Mouse (Mus musculus) layer of hippocampus, postnatal 10 days (tissue): ENCODE measurements around the gene Ift27. TPM values are rescaled to one million over a fixed set of nuclear protein-coding genes. Genes with fewer than 3 reads are reported as not detected.

Source experiments
- DNase-seq, 2 experiments: peaks; one replicate each; pipeline ENCODE4 v3.0.0; 2021; ENCODE audit warnings: low spot score in 2 of 2
- total RNA-seq, 2 experiments: library from RNA; stranded (reverse); gene quantifications; 2 replicates each; pipeline ENCODE4 v1.2.3; 2021

The Ift27 gene
- total RNA-seq, 2 experiments from 2014 or later = 28.3 to 31.0 TPM

DNA sequence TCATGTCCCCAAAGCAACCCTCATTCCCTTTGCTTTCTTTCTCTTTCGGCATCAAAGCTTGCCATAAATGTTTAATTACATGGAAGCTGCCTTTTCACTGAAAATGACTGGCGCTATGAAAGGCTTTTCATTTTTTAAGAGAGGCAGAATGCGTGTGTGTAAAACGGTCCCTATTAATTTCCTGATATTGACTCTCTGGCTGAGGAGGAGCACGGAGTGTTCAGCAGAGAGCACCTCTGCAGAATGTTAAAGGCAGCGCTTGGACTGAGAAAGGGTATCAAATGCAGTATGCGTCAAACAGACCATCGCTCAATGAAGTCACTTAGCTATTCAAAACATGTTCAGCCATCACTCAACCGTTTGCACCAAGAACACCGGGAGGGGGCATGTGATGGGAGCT lies 57.0 kb downstream of the Ift27 start:
- DNase-seq = no peak

DNA sequence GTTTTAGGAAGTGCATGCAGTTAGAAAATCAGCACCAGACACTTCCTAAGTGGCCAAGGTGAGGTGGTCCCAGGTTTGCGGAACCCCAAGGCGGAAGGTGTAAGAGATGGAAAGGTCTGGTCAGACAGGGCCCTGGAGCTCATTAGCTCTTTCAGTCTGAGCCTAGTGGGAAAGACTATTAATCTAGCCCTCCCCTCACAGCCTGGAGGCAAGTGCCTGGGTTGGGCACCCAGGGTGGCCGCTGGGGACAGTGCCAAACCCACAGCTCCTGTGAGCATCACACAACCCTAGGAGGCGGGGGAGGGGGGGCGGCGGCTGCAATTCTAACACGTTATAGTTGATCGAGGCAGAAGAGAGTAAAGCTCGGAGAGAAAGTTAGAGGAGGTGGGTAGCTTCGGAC lies 57.7 kb downstream of the Ift27 start:
- no peak for DNase-seq

Other genes with a start within 250 kb of the Ift27 start
- 100 to 1,000 TPM; 107 to 111 TPM for gene Txn2, start 245.1 kb downstream of the Ift27 start, total RNA-seq
- gene Foxred2, start 217.4 kb downstream of the Ift27 start, total RNA-seq = 10 to 100 TPM; 11.5 to 12.7 TPM
- gene Eif3d, start 203.3 kb downstream of the Ift27 start, total RNA-seq = 100 to 1,000 TPM; 106 to 118 TPM
- gene Cacng2, start 54.1 kb downstream of the Ift27 start, total RNA-seq = 10 to 100 TPM; 36.4 to 40.3 TPM
- 1 to 10 TPM; 6.6 to 6.9 TPM for gene Pvalb, start 32.3 kb upstream of the Ift27 start, total RNA-seq
- 1 to 10 TPM in 1 of 2 experiments, under 1 TPM in 1; 0.41 to 1.0 TPM for gene Ncf4, start 70.7 kb upstream of the Ift27 start, total RNA-seq
- gene Csf2rb2, start 131.6 kb upstream of the Ift27 start, total RNA-seq = 1 to 10 TPM; 2.1 to 3.0 TPM
- 1 to 10 TPM; 1.5 to 2.4 TPM for gene Csf2rb, start 151.6 kb upstream of the Ift27 start, total RNA-seq
- gene Tex33, start 221.8 kb upstream of the Ift27 start, total RNA-seq = under 1 TPM in 1 of 2 experiments, not detected in 1; 0.49 TPM
- 10 to 100 TPM; 43.7 to 55.4 TPM for gene Tst, start 231.8 kb upstream of the Ift27 start, total RNA-seq
- gene Mpst, start 232.3 kb upstream of the Ift27 start, total RNA-seq = 10 to 100 TPM; 50.5 to 55.2 TPM